Mouse (Mus musculus): ENCODE results near the gene Olfr288. TPM values are rescaled to one million over a fixed set of nuclear protein-coding genes. Genes with fewer than 3 reads are reported as not detected.

Gene Olfr288
- polyA plus RNA-seq, 2 experiments, result not detected

- H3K9me3 ChIP-seq (ENCODE audit: control insufficient read depth, low read length), result no peaks in the 10 kb centered on the region
- H3K27ac ChIP-seq, result no peak overlapping the region
- ATAC-seq (ENCODE audit: insufficient read depth) (no peak), DNase-seq (ENCODE audit: low read depth in 3 of 3, low spot score in 3 of 3) (peak in 1 of 3 experiments; percentile 30)
- H3K9ac ChIP-seq (replicated peaks), result no peak overlapping the region
- H3K4me2 ChIP-seq (ENCODE audit: low read depth), result no peak overlapping the region
- H3K4me3 ChIP-seq (ENCODE audit: insufficient read depth in 1 of 2, low read depth in 2 of 2, low read length in 2 of 2), result no peak overlapping the region
- H3K36me3 ChIP-seq (replicated peaks; ENCODE audit: control insufficient read depth, insufficient read depth, low read depth), result no peaks in the 10 kb centered on the region
- TF ChIP-seq CTCF (IDR thresholded peaks at IDR 0.05; ENCODE audit: low read depth), result no peak
- peaks cover 63% of the 10 kb centered on the region for H3K27me3 ChIP-seq (ENCODE audit: control insufficient read depth, insufficient read depth, low read length)
- H3K4me1 ChIP-seq (replicated peaks; ENCODE audit: control insufficient read depth in 2 of 2, insufficient read depth in 2 of 2, low read length in 1 of 2), result no peaks in the 10 kb centered on the region
- 3% methylated on average over 69 of the region's 69 CpGs for WGBS (ENCODE audit: insufficient replicate concordance)
Measured at GRCm38 (mm10) chr15:98167645-98168621, 27.4 kb downstream of the Olfr288 start.

GRCm38 (mm10) chr15:98166963-98167644 lies 28.2 kb downstream of the Olfr288 start, which contains the start of gene Ccdc184:
TSS of gene Ccdc184 (plus strand) at chr15:98167158.
- no peak within 1 kb of the TSS for H3K4me3 ChIP-seq (ENCODE audit: insufficient read depth in 1 of 2, low read depth in 2 of 2, low read length in 2 of 2)
- 9% methylated on average over 18 of the region's 18 CpGs for WGBS (ENCODE audit: insufficient replicate concordance)
- no peak for ATAC-seq (ENCODE audit: insufficient read depth)

GRCm38 (mm10) chr15:98165525-98165924 lies 29.8 kb downstream of the Olfr288 start, which contains the start of gene Asb8:
TSS of gene Asb8 (minus strand) at chr15:98165625.
- Histone ChIP-seq H3K9ac (replicated peaks) (no peak within 1 kb of the TSS), H3K36me3 (replicated peaks; ENCODE audit: control insufficient read depth, insufficient read depth, low read depth) (no peaks in the 10 kb centered on the region), H3K9me3 (ENCODE audit: control insufficient read depth, low read length) (no peaks in the 10 kb centered on the region), H3K4me1 (replicated peaks; ENCODE audit: control insufficient read depth in 2 of 2, insufficient read depth in 2 of 2, low read length in 1 of 2) (no peaks in the 10 kb centered on the region), H3K4me3 (ENCODE audit: insufficient read depth in 1 of 2, low read depth in 2 of 2, low read length in 2 of 2) (no peak within 1 kb of the TSS), H3K27me3 (ENCODE audit: control insufficient read depth, insufficient read depth, low read length) (peaks cover 49% of the 10 kb centered on the region), H3K27ac (no peak within 1 kb of the TSS), H3K4me2 (ENCODE audit: low read depth) (no peak within 1 kb of the TSS)
- DNase-seq (ENCODE audit: low read depth in 3 of 3, low spot score in 3 of 3), result no peak
- ATAC-seq (ENCODE audit: insufficient read depth), result no peak
- 66% methylated on average over 5 of the region's 5 CpGs for whole genome bisulfite sequencing (ENCODE audit: insufficient replicate concordance)
- TF ChIP-seq CTCF (IDR thresholded peaks at IDR 0.05; ENCODE audit: low read depth) (no peak), EP300 (IDR thresholded peaks at IDR 0.05; ENCODE audit: low read depth) (no peak)

More at GRCm38 (mm10) chr15:98166963-98167644, 28.2 kb downstream of the Olfr288 start, which contains the start of gene Ccdc184:
- no peak for DNase-seq (ENCODE audit: low read depth in 3 of 3, low spot score in 3 of 3)
- no peaks in the 10 kb centered on the region for H3K36me3 ChIP-seq (replicated peaks; ENCODE audit: control insufficient read depth, insufficient read depth, low read depth)
- no peak within 1 kb of the TSS for H3K9ac ChIP-seq (replicated peaks)
- peaks cover 57% of the 10 kb centered on the region for H3K27me3 ChIP-seq (ENCODE audit: control insufficient read depth, insufficient read depth, low read length)
- H3K9me3 ChIP-seq (ENCODE audit: control insufficient read depth, low read length), result no peaks in the 10 kb centered on the region
- H3K4me2 ChIP-seq (ENCODE audit: low read depth), result no peak within 1 kb of the TSS
- no peaks in the 10 kb centered on the region for H3K4me1 ChIP-seq (replicated peaks; ENCODE audit: control insufficient read depth in 2 of 2, insufficient read depth in 2 of 2, low read length in 1 of 2)
- TF ChIP-seq EP300 (IDR thresholded peaks at IDR 0.05; ENCODE audit: low read depth), result no peak
- TF ChIP-seq CTCF (IDR thresholded peaks at IDR 0.05; ENCODE audit: low read depth), result no peak
- H3K27ac ChIP-seq, result no peak within 1 kb of the TSS

GRCm38 (mm10) chr15:98162561-98162960 lies 32.8 kb downstream of the Olfr288 start:
- TF ChIP-seq CTCF (IDR thresholded peaks at IDR 0.05; ENCODE audit: low read depth) (no peak), EP300 (IDR thresholded peaks at IDR 0.05; ENCODE audit: low read depth) (no peak)
- no peak overlapping the region for H3K9ac ChIP-seq (replicated peaks)
- ATAC-seq (ENCODE audit: insufficient read depth) (no peak), DNase-seq (ENCODE audit: low read depth in 3 of 3, low spot score in 3 of 3) (no peak)
- H3K9me3 ChIP-seq (ENCODE audit: control insufficient read depth, low read length), result no peaks in the 10 kb centered on the region
- H3K36me3 ChIP-seq (replicated peaks; ENCODE audit: control insufficient read depth, insufficient read depth, low read depth), result no peaks in the 10 kb centered on the region
- H3K4me1 ChIP-seq (replicated peaks; ENCODE audit: control insufficient read depth in 2 of 2, insufficient read depth in 2 of 2, low read length in 1 of 2), result no peaks in the 10 kb centered on the region
- H3K27ac ChIP-seq, result no peak overlapping the region
- no peak overlapping the region for H3K4me2 ChIP-seq (ENCODE audit: low read depth)
- no peak overlapping the region for H3K4me3 ChIP-seq (ENCODE audit: insufficient read depth in 1 of 2, low read depth in 2 of 2, low read length in 2 of 2)
- H3K27me3 ChIP-seq (ENCODE audit: control insufficient read depth, insufficient read depth, low read length), result peaks cover 22% of the 10 kb centered on the region
- WGBS (ENCODE audit: insufficient replicate concordance), result 34% methylated on average over 4 of the region's 4 CpGs
